Mouse (Mus musculus) stomach, postnatal 0 days (tissue): ENCODE results near the gene Ppp4c.

ENCODE experiments used
- CTCF ChIP-seq: IDR thresholded peaks from 2 replicates; pipeline ENCODE4 v1.5.1; 2016; ENCODE audit warnings: antibody characterized with exemption, low read depth, mild to moderate bottlenecking, moderate library complexity
- EP300 ChIP-seq: optimal IDR thresholded peaks from 2 replicates; pipeline ENCODE3; 2016; ENCODE audit warnings: antibody characterized with exemption

GRCm38 (mm10) chr7:126784469-126784868 lies 7.8 kb downstream of the Ppp4c start:
- TF ChIP-seq CTCF (no peak), EP300 (no peak)
